Mouse (Mus musculus): ENCODE measurements at regions not wholly inside any gene's neighbourhood (a gene's known extent, or its start where the extent isn't known, plus 50 kb on each side); places are given as distances from the start of the nearest gene placed in this dataset.

DNA sequence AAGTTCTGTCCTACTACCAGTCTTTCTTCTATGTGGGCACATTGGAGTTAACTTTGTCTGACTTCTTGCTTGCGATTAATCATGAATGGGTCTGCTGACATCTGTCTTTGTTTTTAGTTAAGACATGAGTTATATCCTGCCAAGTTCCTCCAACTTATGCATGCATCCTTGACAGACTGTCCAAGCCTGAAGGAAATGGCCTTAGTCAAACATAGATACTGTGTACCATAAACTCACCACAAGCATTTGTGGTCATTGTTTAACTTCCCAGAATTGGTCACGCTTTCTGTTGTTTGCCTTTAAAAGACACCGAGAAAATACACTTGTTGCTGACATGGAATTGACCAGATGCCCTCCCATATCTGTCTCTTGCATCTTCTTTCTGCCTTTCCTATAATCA is 519.4 kb upstream of the Hs6st1 start:
- TF ChIP-seq CTCF (IDR thresholded peaks at IDR 0.05; ENCODE audit: low read depth) = no peak
- TF ChIP-seq EP300 (optimal IDR thresholded peaks at IDR 0.05) = no peak

Measured in stomach, postnatal 0 days (tissue).